Mouse (Mus musculus) lung, postnatal 0 days (tissue): Measurements from ENCODE around the gene Iscu. TPM values are rescaled to one million over a fixed set of nuclear protein-coding genes. Genes with fewer than 3 reads are reported as not detected.

Experiments used
- ATAC-seq: fragments of 200-750 bp; cut with Nextera tagmentation; 2 replicates; pipeline ENCODE4 v1.8.0; 2017; ENCODE audit warnings: moderate library complexity
- DNase-seq: peaks from one replicate; pipeline ENCODE4 v3.0.0-alpha.2; 2016; ENCODE audit warnings: low spot score
- H3K27ac ChIP-seq: fragments of 300-500 bp; sonication (generic); 2 replicates; pipeline ENCODE4 v1.5.1; 2014; ENCODE audit warnings: antibody characterized with exemption, mild to moderate bottlenecking, low read length, mixed read lengths
- H3K27me3 ChIP-seq: fragments of 300-500 bp; sonication (generic); replicated peaks from 2 replicates; pipeline ENCODE4 v1.6.1; 2014; ENCODE audit warnings: low read length, mixed read lengths; ENCODE audit not compliant: insufficient read depth
- H3K36me3 ChIP-seq: fragments of 300-500 bp; sonication (generic); 2 replicates; pipeline ENCODE4 v1.6.1; 2014; ENCODE audit warnings: low read length, mixed read lengths; ENCODE audit not compliant: insufficient read depth
- H3K4me1 ChIP-seq: fragments of 300-500 bp; sonication (generic); 2 replicates; pipeline ENCODE4 v1.6.1; 2014; ENCODE audit warnings: antibody characterized with exemption, low read depth, low read length, mixed read lengths; ENCODE audit not compliant: insufficient read depth
- H3K4me2 ChIP-seq: fragments of 300-500 bp; sonication (generic); replicated peaks from 2 replicates; pipeline ENCODE4 v1.6.1; 2014; ENCODE audit warnings: low read depth, mild to moderate bottlenecking, low read length, moderate library complexity, mixed read lengths
- H3K4me3 ChIP-seq: fragments of 300-500 bp; sonication (generic); 2 replicates; pipeline ENCODE4 v1.5.1; 2014; ENCODE audit warnings: low read depth, low read length
- H3K9ac ChIP-seq: fragments of 300-500 bp; sonication (generic); replicated peaks from 2 replicates; pipeline ENCODE4 v1.6.1; 2014; ENCODE audit warnings: low read depth, mild to moderate bottlenecking
- H3K9me3 ChIP-seq: fragments of 300-500 bp; sonication (generic); 2 replicates; pipeline ENCODE4 v1.6.1; 2016; ENCODE audit warnings: low read length, mixed read lengths
- CTCF ChIP-seq: IDR thresholded peaks from 2 replicates; pipeline ENCODE4 v1.5.1; 2016; ENCODE audit warnings: antibody characterized with exemption, mild to moderate bottlenecking
- EP300 ChIP-seq: IDR thresholded peaks from 2 replicates; pipeline ENCODE4 v1.6.1; 2016; ENCODE audit warnings: antibody characterized with exemption, mild to moderate bottlenecking, control low read depth
- WGBS: fragments of 180-500 bp; shearing (Covaris S2); extraction: QIAGEN DNeasy Blood & Tissue Kit; methylation state at CpG from one replicate; pipeline ENCODE4 v1.1.7; 2014; 5-methylcytosine and 5-hydroxymethylcytosine counted together
- polyA plus RNA-seq: library from polyadenylated mRNA; unstranded; fragments of >200 nt; fragmentation: Nextera tagmentation; extraction: Ambion mirVana; gene quantifications from 2 replicates; pipeline ENCODE4 v1.2.1, GENCODE M21; 2015

Gene Iscu
- polyA plus RNA-seq, 1 experiment from 2014 or later: 225 TPM

GRCm38 (mm10) chr5:113735345-113736112 is 37.0 kb upstream of the Iscu start, which contains the start of gene Ficd:
TSS of gene Ficd (plus strand) at chr5:113735803.
- peak within 1 kb of the TSS; percentile 58 for H3K9ac ChIP-seq
- H3K4me2 ChIP-seq: peak within 1 kb of the TSS; percentile 63
- WGBS: 2% methylated on average over 38 of the region's 71 CpGs
- 0 out of 2 replicates have a peak, but pooled peaks cover 10% of the 10 kb centered on the region for H3K36me3 ChIP-seq
- peak within 1 kb of the TSS; percentile 92 for H3K27ac ChIP-seq
- DNase-seq: peak; percentile 99
- H3K4me3 ChIP-seq: peak within 1 kb of the TSS; percentile 73
- H3K4me1 ChIP-seq: peaks cover 3% of the 10 kb centered on the region; the same call in 1 of the 2 replicates
- ATAC-seq: peak; percentile 99
- H3K9me3 ChIP-seq: no peaks in the 10 kb centered on the region
- H3K27me3 ChIP-seq: no peaks in the 10 kb centered on the region
- TF ChIP-seq EP300 (no peak), CTCF (no peak)

- H3K36me3 ChIP-seq: 0 out of 2 replicates have a peak, but pooled peaks cover 10% of the 10 kb centered on the region
- DNase-seq (no peak), ATAC-seq (no peak; the same call in 1 of the 2 replicates)
- no peaks in the 10 kb centered on the region for H3K9me3 ChIP-seq
- peak overlapping the region; percentile 63 for H3K4me2 ChIP-seq
- TF ChIP-seq EP300: no peak
- TF ChIP-seq CTCF: no peak
- H3K4me3 ChIP-seq: peak overlapping the region; percentile 73
- no peaks in the 10 kb centered on the region for H3K27me3 ChIP-seq
- 3% methylated on average over 10 of the region's 10 CpGs for WGBS
- peak overlapping the region; percentile 92 for H3K27ac ChIP-seq
- peak overlapping the region; percentile 58 for H3K9ac ChIP-seq
- peaks cover 3% of the 10 kb centered on the region; the same call in 1 of the 2 replicates for H3K4me1 ChIP-seq
Observed at GRCm38 (mm10) chr5:113736113-113736502, 36.4 kb upstream of the Iscu start.

- 32% methylated on average over 15 of the region's 15 CpGs for WGBS
- Histone ChIP-seq H3K4me3 (peak overlapping the region; percentile 73), H3K9me3 (no peaks in the 10 kb centered on the region), H3K4me2 (peak overlapping the region; percentile 63), H3K27me3 (no peaks in the 10 kb centered on the region), H3K36me3 (0 out of 2 replicates have a peak, but pooled peaks cover 10% of the 10 kb centered on the region), H3K9ac (peak overlapping the region; percentile 58; the same call in 1 of the 2 replicates), H3K4me1 (peaks cover 3% of the 10 kb centered on the region; the same call in 1 of the 2 replicates), H3K27ac (peak overlapping the region; percentile 92; the same call in 1 of the 2 replicates)
- ATAC-seq: no peak
- TF ChIP-seq CTCF: peak; percentile 27; the same call in 1 of the 2 replicates
- TF ChIP-seq EP300: no peak
- no peak for DNase-seq
Observed at GRCm38 (mm10) chr5:113736522-113737164, 35.9 kb upstream of the Iscu start.

GRCm38 (mm10) chr5:113737607-113738237 is 34.8 kb upstream of the Iscu start:
- Histone ChIP-seq H3K27me3 (no peaks in the 10 kb centered on the region), H3K36me3 (peaks cover 15% of the 10 kb centered on the region; the same call in 1 of the 2 replicates), H3K9ac (no peak overlapping the region), H3K4me2 (no peak overlapping the region), H3K4me1 (peaks cover 3% of the 10 kb centered on the region; the same call in 1 of the 2 replicates), H3K27ac (no peak overlapping the region), H3K9me3 (no peaks in the 10 kb centered on the region), H3K4me3 (no peak overlapping the region)
- 78% methylated on average over 11 of the region's 11 CpGs for WGBS
- TF ChIP-seq CTCF: no peak
- TF ChIP-seq EP300: no peak
- DNase-seq (no peak), ATAC-seq (no peak)

GRCm38 (mm10) chr5:113747629-113748028 is 24.9 kb upstream of the Iscu start:
- H3K27ac ChIP-seq: no peak overlapping the region
- no peak overlapping the region for H3K4me3 ChIP-seq
- no peaks in the 10 kb centered on the region for H3K9me3 ChIP-seq
- no peaks in the 10 kb centered on the region for H3K4me1 ChIP-seq
- peak; percentile 39 for TF ChIP-seq CTCF
- TF ChIP-seq EP300: no peak
- no peaks in the 10 kb centered on the region for H3K27me3 ChIP-seq
- 92% methylated on average over 5 of the region's 5 CpGs for WGBS
- no peak overlapping the region for H3K9ac ChIP-seq
- ATAC-seq (no peak), DNase-seq (no peak)
- peaks cover 66% of the 10 kb centered on the region for H3K36me3 ChIP-seq
- H3K4me2 ChIP-seq: no peak overlapping the region
